Mouse (Mus musculus): ENCODE measurements around the gene Nup85.

DNA sequence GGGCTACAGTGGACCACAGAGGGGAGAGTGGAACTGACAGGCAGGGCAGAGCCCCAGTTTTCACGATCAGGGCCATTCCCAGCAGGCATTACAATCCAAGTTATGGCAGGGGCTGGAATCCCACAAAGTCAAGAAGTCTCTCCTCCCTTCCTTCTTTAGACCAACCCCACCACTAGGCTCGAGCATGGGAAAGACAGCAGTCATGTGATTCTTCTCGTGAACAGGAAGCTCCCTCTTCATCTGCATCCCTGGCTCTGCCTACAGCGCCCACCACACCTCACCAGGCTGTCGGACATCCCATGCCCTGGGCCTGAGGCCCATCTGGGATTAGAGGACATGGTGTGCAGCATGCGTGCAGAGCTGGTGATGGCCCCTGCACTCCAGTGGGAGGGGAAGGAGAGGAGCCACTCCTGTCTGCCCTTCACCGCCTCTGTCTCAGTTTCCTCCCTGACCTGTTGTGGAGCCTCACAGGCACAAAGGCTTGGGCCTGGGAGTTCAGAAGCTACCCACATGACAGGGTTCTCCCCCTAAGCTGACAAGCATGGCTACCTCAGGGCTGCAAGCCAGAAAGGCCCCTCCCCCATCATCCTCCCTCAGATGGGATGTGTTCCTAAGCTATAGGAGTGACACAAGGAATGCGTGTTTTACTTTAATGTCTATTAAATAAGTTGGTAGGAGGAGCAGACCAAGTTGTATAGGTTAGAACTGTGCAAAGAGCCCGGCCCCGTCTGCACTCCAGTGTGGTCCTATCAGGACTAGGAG lies 50.3 kb downstream of the Nup85 start:
- no peak for TF ChIP-seq CTCF (IDR thresholded peaks at IDR 0.05; ENCODE audit: low read depth, low read length)
- no peak for TF ChIP-seq POLR2A (IDR thresholded peaks at IDR 0.05; ENCODE audit: borderline replicate concordance, low read depth, low read length)
